8 mouse cellular contexts compared by ENCODE assay signal in the genomic region with DNA sequence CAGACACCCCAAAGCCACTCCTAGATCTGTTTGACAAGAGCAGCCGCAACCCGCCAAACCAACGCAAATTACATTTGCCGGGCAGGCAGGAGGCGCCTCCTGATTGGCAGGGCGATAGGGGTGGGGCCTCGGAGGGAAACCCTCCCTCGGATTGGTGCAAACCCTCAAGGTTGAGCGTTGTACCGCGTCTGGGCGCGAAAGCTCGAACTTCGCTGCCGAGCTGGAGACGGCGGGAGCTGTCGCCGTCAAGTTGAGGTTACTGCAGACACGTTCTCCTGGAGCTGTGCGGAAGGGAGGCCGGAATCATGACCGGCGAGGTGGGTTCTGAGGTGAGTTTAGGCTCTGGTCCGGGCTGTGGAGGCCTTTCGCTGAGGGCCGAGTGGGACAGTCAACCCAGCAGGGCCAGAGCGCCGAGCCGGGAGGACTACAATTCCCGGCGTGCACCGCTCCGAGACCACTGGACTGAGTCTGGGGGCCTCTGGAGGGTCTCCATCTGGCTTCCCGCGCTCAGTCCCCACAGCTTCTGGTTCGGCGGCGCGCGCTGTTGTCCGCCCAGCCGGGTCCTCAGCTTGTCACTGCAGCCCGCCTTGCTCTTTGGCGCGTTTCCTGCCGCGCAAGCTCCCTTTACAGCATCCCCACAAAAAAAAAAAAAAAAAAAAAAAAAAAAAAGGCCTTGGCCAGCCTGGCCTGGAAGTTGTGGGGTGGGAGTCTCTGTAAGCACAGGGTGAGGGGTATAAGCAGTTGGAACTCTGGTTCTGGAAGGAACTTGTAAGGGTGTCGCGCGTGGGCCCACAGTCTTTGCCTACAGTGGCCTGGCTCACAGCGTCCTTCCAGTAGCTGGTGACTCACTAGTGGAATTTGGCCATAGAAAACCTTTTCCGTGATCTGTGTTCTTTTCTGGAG. TPM values are rescaled to one million over a fixed set of nuclear protein-coding genes. Genes with fewer than 3 reads are reported as not detected.
A peak's percentile ranks its signal among the peaks of the same experiment; 100 is the strongest.
DNase-seq lines count a peak whose midpoint lies in the region; ATAC-seq and TF ChIP-seq lines count a peak whose summit lies in the region.

A gene (plus strand): TSS at position 127 of the 903 bp plus-strand sequence.

- peaks cover 15% of the 10 kb centered on the region for H3K4me1 ChIP-seq in E14TG2a.4 (replicated peaks; ENCODE audit: low read depth, low read length)
- peaks cover 0 to 2% of the 10 kb centered on the region in 2 experiments; a peak in 3 of 4 replicates for H3K4me1 ChIP-seq in heart, embryonic 14.5 days (ENCODE audit: control insufficient read depth in 2 of 2, insufficient read depth in 2 of 2, low read length in 2 of 2)
- H3K4me1 ChIP-seq in liver, embryonic 16.5 days (ENCODE audit: control insufficient read depth, low read depth, low read length) = peaks cover 16% of the 10 kb centered on the region
- peaks cover 11% of the 10 kb centered on the region for H3K4me1 ChIP-seq in neural tube, embryonic 12.5 days

- peaks cover 18% of the 10 kb centered on the region for H3K36me3 ChIP-seq in E14TG2a.4 (ENCODE audit: insufficient read depth, low read length)
- H3K36me3 ChIP-seq in heart, embryonic 14.5 days (ENCODE audit: control insufficient read depth, insufficient read depth, low read length) = peaks cover 16% of the 10 kb centered on the region
- peaks cover 14% of the 10 kb centered on the region for H3K36me3 ChIP-seq in liver, embryonic 16.5 days (ENCODE audit: control insufficient read depth, insufficient read depth)
- H3K36me3 ChIP-seq in neural tube, embryonic 12.5 days = peaks cover 13% of the 10 kb centered on the region

- peak; percentile 88 for DNase-seq in c-Kit-negative CD71-positive TER-119-positive erythroid progenitor cells, embryonic 14.5 days (ENCODE audit: low read depth, low spot score)
- DNase-seq in fibroblast of lung, adult 2 months (ENCODE audit: low read depth) = peak; percentile 76
- peak; percentile 92 for DNase-seq in kidney, postnatal 10 days
- DNase-seq in telencephalon, adult 2 months (ENCODE audit: low read depth, low spot score) = peak; percentile 50

- no peaks in the 10 kb centered on the region for H3K27me3 ChIP-seq in E14TG2a.4 (ENCODE audit: insufficient read depth, low read length)
- H3K27me3 ChIP-seq in heart, embryonic 14.5 days (ENCODE audit: control insufficient read depth, insufficient read depth, low read length) = no peaks in the 10 kb centered on the region
- H3K27me3 ChIP-seq in liver, embryonic 16.5 days (ENCODE audit: control insufficient read depth, insufficient read depth, low read depth, low read length) = no peaks in the 10 kb centered on the region
- no peaks in the 10 kb centered on the region for H3K27me3 ChIP-seq in neural tube, embryonic 12.5 days (replicated peaks)

- peak within 1 kb of the TSS; percentile 87 for H3K4me3 ChIP-seq in E14TG2a.4 (replicated peaks; ENCODE audit: low read length)
- H3K4me3 ChIP-seq in heart, embryonic 14.5 days (ENCODE audit: control insufficient read depth in 1 of 2, insufficient read depth in 1 of 2, low read depth in 1 of 2, low read length in 2 of 2) = peak within 1 kb of the TSS; percentile 72 to 85
- H3K4me3 ChIP-seq in liver, embryonic 16.5 days (ENCODE audit: low read depth, low read length) = peak within 1 kb of the TSS; percentile 96
- peak within 1 kb of the TSS; percentile 70 for H3K4me3 ChIP-seq in neural tube, embryonic 12.5 days

- peak; percentile 91 for ATAC-seq in heart, embryonic 14.5 days (ENCODE audit: insufficient number of reproducible peaks, insufficient read depth, low FRiP score, low read depth)
- ATAC-seq in liver, embryonic 16.5 days (ENCODE audit: low read depth) = peak; percentile 99
- ATAC-seq in neural tube, embryonic 12.5 days (ENCODE audit: low FRiP score, low read depth) = peak; percentile 99

- H3K9ac ChIP-seq in heart, embryonic 14.5 days (ENCODE audit: low read length) = peak within 1 kb of the TSS; percentile 83
- peak within 1 kb of the TSS; percentile 90 for H3K9ac ChIP-seq in liver, embryonic 16.5 days (ENCODE audit: low read depth, low read length)
- H3K9ac ChIP-seq in neural tube, embryonic 12.5 days = peak within 1 kb of the TSS; percentile 46; the same call in 1 of the 2 replicates

- WGBS in heart, embryonic 14.5 days = under 1% methylated on average over 54 of the region's 54 CpGs
- under 1% methylated on average over 54 of the region's 54 CpGs for WGBS in liver, embryonic 16.5 days (ENCODE audit: insufficient replicate concordance)
- under 1% methylated on average over 54 of the region's 54 CpGs for WGBS in neural tube, embryonic 12.5 days

- peak within 1 kb of the TSS; percentile 40 to 63; a peak in 2 of 4 replicates for H3K27ac ChIP-seq in heart, embryonic 14.5 days (replicated peaks in 1 of 2; ENCODE audit: control insufficient read depth in 1 of 2, insufficient read depth in 1 of 2, low read depth in 2 of 2, low read length in 2 of 2)
- H3K27ac ChIP-seq in liver, embryonic 16.5 days (ENCODE audit: low read length) = peak within 1 kb of the TSS; percentile 73
- H3K27ac ChIP-seq in neural tube, embryonic 12.5 days = no peak within 1 kb of the TSS

- H3K4me2 ChIP-seq in heart, embryonic 14.5 days (ENCODE audit: low read length) = peak within 1 kb of the TSS; percentile 75
- peak within 1 kb of the TSS; percentile 86 for H3K4me2 ChIP-seq in liver, embryonic 16.5 days (ENCODE audit: low read depth, low read length)
- peak within 1 kb of the TSS; percentile 66 for H3K4me2 ChIP-seq in neural tube, embryonic 12.5 days (replicated peaks)

- TF ChIP-seq CTCF in E14TG2a.4 (conservative IDR thresholded peaks at IDR 0.05; ENCODE audit: low read length) = no peak

- H3K9me3 ChIP-seq in E14TG2a.4 (ENCODE audit: low read length) = no peaks in the 10 kb centered on the region
- H3K9me3 ChIP-seq in heart, embryonic 14.5 days (ENCODE audit: control insufficient read depth, low read length) = no peaks in the 10 kb centered on the region
- no peaks in the 10 kb centered on the region for H3K9me3 ChIP-seq in liver, embryonic 16.5 days (replicated peaks; ENCODE audit: control insufficient read depth, low read length)
- no peaks in the 10 kb centered on the region for H3K9me3 ChIP-seq in neural tube, embryonic 12.5 days

RNA-seq across cellular contexts. Expression of the gene that starts here (rescaled TPM):
- polyA plus RNA-seq in heart, embryonic 14.5 days (2014; fragmentation: Nextera tagmentation; extraction: Ambion mirVana) = 21.2 and 22.3 TPM in 2 replicates
- 30.0 and 32.4 TPM in 2 replicates for polyA plus RNA-seq in liver, embryonic 16.5 days (2015; fragmentation: Nextera tagmentation; extraction: Ambion mirVana)
- 22.2 and 23.9 TPM in 2 replicates for polyA plus RNA-seq in neural tube, embryonic 12.5 days (2016; fragmentation: Nextera tagmentation; extraction: Ambion mirVana)
